Mouse (Mus musculus): Measurements from ENCODE around the gene Ccdc93. TPM values are rescaled to one million over a fixed set of nuclear protein-coding genes. Genes with fewer than 3 reads are reported as not detected.

Gene Ccdc93
- total RNA-seq, 2 experiments from 2014 or later, result 19.7 to 23.4 TPM

Other genes starting within 250 kb of the Ccdc93 start
- 10 to 100 TPM; 41.1 to 43.8 TPM for gene Insig2, start 98.5 kb upstream of the Ccdc93 start, total RNA-seq (2021)
- 1 to 10 TPM; 1.8 to 4.4 TPM for gene Htr5b, start 97.4 kb downstream of the Ccdc93 start, total RNA-seq (2021)
- 10 to 100 TPM; 23.4 to 23.5 TPM for gene Ddx18, start 136.9 kb downstream of the Ccdc93 start, total RNA-seq (2021)

Measured in left cerebral cortex, postnatal 14 days (tissue).